Mouse (Mus musculus) embryo, embryonic 10 days (tissue): ENCODE measurements around the gene Hydin.
"Not testable (repeated sequence)": the region's sequence is repeated elsewhere in the genome, so short reads cannot be mapped to it uniquely, and the experiment has no call there.

Source experiments
- DNase-seq: peaks from one replicate; pipeline ENCODE4 v3.0.0-alpha.2; 2015; ENCODE audit warnings: low spot score

Gene Hydin

GRCm38 (mm10) chr8:110522495-110522894 lies 255.7 kb downstream of the Hydin start:
- DNase-seq: not testable (repeated sequence)

GRCm38 (mm10) chr8:110522985-110523384 lies 256.2 kb downstream of the Hydin start:
- no peak for DNase-seq

DNA sequence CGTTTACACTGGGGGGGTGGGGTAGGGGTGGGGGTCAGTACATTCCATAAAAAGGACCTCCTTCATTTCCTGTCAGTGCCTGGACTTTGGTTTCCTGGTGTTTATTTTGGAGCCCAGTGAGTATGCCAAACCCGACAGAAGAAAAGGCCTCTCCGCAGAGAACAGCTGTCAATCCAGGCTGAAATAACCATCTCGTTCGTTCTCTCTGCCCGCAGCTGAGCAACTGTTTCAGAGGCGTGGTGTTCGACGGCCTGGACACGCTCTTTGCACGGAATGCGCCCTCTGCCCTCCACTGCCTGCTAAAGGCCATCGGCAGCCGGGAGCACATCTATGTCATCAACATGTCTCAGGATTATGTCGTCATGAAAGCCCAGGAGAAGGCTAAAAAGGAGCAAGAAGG lies 258.5 kb downstream of the Hydin start:
- DNase-seq: peak; percentile 29

GRCm38 (mm10) chr8:110530008-110530762 lies 263.4 kb downstream of the Hydin start:
- no peak for DNase-seq

DNA sequence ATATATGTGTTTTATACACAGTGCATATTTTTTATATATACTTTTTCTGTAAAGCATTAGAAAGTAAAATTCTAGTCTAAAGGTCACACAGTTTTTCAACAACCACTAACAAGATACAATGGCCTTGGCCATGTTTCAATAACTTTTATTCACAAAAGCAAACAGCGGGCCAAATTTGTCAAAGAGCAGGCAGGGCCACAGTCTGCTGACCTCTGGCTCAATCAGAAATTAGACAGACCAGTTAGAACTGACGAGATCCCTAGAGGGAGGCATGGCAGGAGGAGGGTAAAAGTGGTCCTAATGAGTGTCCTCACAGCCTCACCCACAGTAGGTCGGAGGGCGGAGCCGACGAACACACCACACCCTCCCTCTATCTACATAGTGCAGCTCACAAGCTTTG lies 267.0 kb downstream of the Hydin start:
- DNase-seq: no peak

DNA sequence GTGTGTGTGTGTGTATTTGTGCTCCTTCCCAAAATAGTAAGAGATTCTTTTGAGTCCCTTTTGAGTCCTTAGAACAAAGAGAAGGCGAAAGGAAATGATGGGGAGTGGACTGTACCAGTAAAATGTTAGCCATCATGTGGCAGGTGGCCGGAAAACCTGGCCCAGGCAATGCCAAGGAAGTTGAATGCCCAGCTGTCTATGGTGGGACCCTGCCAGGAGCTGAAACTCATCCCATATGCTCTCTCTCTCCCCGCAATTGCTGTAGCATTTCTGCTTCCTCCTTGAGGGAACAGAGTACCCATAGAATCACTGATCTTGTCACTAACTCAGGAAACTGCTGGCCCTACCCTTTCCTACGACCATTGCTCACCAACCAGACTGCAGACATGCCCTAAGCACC lies 271.1 kb downstream of the Hydin start:
- no peak for DNase-seq

- DNase-seq: no peak
Measured at GRCm38 (mm10) chr8:110550343-110550742, 283.6 kb downstream of the Hydin start.

DNA sequence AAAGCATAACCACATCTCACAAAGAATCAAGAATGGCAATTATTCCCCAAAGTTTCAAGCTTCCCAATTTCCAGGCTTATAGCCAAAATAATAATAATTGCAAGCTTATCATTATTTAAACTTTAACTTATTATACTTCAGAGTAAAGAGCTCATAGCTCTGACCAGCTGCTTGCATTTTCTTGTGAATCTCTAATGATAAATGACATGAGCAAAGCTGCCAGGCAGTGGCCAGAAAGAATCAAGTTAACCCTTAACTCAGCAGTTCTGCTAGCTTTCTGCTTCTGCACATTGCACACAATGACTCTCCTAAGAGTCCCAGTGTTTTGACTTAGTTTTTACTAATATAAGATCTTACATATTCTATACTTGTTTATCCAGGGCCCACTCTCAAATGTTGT lies 285.3 kb downstream of the Hydin start:
- DNase-seq: not testable (repeated sequence)

GRCm38 (mm10) chr8:110592641-110593040 lies 325.9 kb downstream of the Hydin start:
- no peak for DNase-seq

- no peak for DNase-seq
Measured at GRCm38 (mm10) chr8:110594164-110594563, 327.4 kb downstream of the Hydin start.

- DNase-seq: peak; percentile 50
Measured at GRCm38 (mm10) chr8:110604556-110604955, 337.8 kb downstream of the Hydin start.

DNA sequence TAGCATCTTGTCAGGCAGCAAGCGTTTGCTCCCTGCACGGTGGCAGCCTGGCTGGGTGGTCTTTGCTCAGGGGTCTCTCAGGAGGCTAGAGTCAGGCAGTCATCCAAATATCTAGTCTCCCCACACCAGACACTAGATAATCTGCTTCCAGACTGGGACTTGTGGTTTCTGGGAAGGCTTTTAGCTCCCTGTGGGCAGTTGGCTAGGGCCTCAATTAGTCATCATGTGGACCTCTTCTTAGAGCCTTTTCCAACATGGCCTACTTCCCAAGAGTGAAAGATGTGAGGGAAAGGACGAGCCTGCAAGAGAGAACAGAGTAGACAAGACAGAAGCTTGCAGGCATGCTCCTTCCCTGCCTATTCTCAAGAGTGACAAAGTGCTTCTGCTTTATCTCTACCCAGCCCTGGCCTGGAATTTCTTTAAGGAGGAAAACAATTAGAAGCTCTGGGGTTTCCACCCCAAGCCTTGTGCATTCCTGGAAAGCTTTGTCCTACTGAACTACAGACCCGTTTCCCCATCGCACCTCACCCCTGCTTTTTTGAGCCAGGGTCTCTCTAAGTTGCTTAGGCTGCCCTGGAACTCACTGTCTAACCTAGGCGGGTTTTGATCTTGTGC lies 338.7 kb downstream of the Hydin start:
- no peak for DNase-seq

DNA sequence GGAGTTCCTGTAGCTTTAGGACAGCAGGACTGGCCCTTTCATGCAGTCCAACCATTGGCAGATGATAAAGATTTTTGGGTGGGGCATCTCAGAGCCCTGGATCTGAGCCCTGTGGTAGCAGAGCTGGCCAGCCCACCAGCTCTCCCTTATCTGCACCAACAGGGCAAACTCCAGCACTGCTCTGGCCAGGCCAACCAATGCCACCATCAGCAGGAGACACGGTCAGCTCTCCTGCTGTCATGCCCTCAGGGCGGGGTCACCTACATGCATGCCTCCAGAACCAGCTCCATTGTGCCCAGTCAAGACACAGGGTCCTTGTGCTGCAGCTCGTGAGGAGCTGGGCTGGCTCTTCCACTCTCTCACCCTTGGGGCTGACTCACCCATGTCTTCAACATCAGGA lies 349.0 kb downstream of the Hydin start:
- no peak for DNase-seq

DNA sequence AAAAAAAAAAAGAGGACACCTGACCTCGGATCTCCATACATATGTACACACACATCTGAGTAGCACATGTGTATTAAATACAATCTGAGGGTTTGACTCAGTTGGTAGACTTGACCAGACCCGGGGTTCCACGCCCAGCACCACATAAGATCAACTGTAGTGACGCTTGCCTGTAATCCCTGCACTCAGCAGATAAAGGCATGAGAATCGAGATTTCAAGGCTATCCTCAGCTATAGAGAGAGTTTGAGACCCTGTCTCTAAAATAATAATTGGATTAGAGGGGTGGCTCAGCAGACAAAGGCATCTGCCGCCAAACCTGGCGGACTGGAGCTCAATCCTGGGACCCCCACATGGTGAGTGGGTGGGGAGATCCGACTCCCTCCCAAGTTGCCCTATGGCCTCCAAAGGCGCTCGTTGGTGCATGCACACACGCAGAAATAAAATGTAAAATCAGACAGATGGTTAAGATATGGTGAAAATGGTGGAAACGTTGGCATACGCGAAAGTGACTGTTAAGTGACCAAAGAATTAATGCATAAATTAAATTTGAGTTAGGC lies 351.1 kb downstream of the Hydin start:
- no peak for DNase-seq

- peak; percentile 100 for DNase-seq
Measured at GRCm38 (mm10) chr8:110618391-110619207, 351.8 kb downstream of the Hydin start, which contains the start of gene Vac14. TSS of gene Vac14 (plus strand) at chr8:110618585.

GRCm38 (mm10) chr8:110619208-110619574 lies 352.4 kb downstream of the Hydin start:
- DNase-seq: no peak

GRCm38 (mm10) chr8:110619919-110620318 lies 353.1 kb downstream of the Hydin start:
- no peak for DNase-seq

DNA sequence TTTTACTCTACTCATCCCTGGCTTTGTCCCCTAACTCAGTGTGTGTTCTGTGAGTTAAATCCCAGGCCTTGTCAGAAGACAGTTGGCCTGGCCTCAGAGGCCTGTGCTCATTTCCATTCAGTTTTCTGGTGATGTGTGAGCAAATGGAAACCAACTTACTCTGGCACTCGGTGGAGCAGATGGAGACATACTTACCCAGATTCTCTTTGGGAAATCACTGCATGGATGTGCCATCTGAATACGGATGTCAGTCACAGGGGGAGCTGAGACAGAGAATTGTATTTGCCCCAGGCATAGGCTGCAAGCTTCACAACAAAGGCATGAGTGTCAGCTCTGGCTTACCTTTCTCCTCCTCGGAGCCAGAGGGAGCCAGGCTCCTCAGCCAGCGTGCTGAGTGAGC lies 359.7 kb downstream of the Hydin start:
- DNase-seq: no peak

- DNase-seq: peak; percentile 54
Measured at GRCm38 (mm10) chr8:110629245-110630063, 362.7 kb downstream of the Hydin start.

GRCm38 (mm10) chr8:110630079-110630478 lies 363.3 kb downstream of the Hydin start:
- no peak for DNase-seq

DNA sequence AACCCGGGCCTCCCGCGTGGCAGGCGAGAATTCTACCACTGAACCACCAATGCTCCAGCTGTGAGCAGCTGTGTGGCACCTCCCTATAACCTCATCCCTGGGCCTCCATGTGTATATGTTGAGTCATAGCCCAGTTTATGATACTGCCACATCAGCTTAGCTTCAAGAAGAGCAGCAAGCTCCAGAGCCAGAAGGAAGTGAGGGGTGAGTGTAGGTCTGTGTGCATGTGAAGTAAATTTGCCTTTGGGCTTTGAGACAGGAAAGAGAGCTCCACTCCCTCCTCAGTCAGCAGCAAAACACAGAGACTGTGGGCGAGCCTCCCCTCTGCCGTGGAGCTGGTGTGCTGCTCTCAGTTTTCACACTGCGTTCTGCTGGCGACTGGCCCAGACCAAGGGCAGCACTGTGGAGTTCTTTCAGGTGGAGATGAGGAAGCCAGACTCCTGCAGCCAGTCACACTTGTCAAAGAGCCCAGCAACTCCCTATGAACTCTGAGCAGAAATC lies 363.8 kb downstream of the Hydin start:
- no peak for DNase-seq
